Mouse (Mus musculus) hindlimb bud, embryonic 11.5 days (tissue): ENCODE results near the gene Mrgpre.
A peak's percentile ranks its signal among the peaks of the same experiment; 100 is the strongest.

Source experiments
- DNase-seq: peaks from one replicate; pipeline ENCODE4 v3.0.0-alpha.2; 2012; ENCODE audit warnings: low read depth, low spot score; ENCODE audit errors: extremely low spot score

Gene Mrgpre

DNA sequence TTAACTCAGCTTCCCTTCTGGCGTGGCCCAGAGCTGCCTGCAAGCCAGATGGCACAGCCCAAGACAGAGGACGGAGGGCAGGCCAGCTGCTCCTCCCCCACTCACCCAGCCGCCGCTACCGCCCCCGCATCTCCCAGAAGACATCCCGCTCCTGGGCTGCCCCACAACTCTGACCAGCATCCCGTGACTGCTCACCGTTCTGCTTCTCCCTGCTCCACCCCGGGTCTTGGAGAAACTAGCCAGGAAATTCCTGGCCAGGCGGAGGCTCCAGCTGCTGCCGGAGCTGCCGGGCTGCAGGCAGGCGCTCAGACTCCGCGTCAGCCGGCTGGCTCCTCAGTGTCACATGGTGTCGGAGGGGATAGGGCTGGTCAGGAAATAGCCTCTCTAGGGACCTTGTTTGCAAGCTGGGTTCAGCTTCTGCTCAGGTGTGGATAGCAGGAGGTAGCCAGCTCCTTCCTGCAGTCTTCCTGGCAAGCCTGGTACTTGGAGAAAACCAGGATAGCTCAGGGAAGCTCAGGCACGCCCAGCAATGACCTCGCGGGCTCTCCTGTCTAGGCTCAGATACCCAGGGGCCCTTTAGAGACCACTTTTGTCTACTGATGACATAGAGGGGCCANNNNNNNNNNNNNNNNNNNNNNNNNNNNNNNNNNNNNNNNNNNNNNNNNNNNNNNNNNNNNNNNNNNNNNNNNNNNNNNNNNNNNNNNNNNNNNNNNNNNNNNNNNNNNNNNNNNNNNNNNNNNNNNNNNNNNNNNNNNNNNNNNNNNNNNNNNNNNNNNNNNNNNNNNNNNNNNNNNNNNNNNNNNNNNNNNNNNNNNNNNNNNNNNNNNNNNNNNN, at the start of gene Mrgpre:
TSS of gene Mrgpre (minus strand) at position 505 of the 834 bp plus-strand sequence.
- DNase-seq, result peak; percentile 20

DNA sequence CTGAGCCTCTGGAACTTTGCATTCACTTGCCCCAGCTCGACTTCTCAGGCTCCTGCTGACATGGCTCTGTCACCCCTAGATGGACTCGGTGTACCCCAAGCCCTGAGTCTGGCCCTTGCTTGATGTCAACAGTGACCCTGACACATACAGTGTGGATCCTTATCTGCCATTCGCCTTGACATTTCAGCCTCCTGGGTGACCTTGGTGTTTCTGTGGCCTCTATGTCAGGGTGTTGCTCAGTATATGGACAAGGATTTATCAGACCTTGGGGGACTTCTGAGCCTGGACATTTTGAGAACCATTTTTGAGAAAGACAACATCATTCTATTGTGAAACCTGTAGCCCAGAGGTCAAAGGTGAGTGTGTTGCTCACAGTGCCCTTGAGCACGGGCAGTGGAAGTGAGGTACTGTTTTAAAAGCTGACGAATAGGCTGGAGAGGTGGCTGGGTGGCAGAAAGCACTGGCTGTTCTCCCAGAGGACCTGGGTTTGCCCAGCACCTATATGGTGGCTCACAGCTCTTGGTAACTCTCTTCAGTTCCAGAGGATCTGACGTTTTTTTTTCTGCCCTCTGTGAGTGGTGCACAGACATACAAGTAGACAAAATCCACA, 49.4 kb upstream of the Mrgpre start:
- no peak for DNase-seq

DNA sequence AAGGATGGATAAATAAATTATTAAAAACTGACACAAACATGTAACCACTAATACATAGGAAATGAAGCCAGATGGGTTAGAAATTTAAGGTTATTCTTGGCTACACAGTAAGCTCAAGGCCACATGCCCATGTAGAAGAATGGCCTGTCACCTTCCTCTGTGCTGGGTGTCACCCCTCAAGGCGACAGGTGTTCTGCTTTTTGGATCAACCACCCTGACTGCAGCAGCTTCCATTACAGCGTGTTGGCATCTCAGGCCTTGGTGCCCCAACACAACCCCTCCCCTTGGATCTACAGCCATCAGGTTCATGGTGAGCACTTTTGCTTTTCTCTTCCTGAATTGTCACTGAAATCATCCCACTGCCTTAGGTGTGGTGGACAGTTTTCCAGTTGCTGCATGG, 48.3 kb upstream of the Mrgpre start:
- no peak for DNase-seq

DNA sequence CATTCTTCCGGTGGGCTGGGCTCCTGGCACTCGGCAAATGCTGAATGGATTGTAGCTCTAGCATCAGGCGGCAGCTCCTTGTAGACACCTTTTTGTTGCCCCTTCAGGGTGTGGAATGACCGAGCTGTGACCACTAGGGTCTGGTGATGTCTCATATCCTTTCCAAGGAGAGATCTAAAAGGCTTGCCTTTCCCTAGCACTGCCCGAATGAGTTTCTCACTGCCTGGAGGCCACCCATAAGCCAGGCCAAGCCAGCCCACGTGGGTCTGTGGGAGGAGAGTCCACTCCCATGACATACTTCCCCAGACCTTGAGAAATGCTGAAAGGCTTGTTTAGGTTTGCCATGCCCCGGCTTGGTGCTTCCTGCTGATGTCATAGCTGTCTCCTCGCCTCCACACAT, 47.9 kb upstream of the Mrgpre start:
- DNase-seq, result no peak

- no peak for DNase-seq
Measured at GRCm38 (mm10) chr7:143830399-143830798, 46.1 kb upstream of the Mrgpre start.

- peak; percentile 92 for DNase-seq
Measured at GRCm38 (mm10) chr7:143829504-143830331, 45.4 kb upstream of the Mrgpre start.

DNA sequence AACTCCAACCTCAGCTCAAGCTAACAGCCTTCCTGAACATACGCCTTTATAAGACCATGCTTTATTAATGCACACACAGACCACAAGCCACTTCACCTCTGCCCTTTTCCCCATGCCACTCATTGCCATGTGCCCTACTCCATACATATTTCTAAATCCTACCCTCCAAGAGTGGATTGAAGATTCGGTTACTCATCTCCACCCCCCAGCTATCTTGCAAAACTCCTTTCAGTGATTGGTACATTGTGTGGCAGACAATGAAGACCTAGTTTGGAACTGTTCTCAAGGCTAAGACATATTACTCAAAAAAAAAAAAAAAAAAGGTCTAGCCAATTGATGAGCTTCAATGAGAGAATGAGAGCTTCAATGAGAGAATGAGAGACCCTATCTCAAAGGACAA, 42.7 kb upstream of the Mrgpre start:
- DNase-seq, result no peak

GRCm38 (mm10) chr7:143823266-143823605, 38.9 kb upstream of the Mrgpre start:
- no peak for DNase-seq

DNA sequence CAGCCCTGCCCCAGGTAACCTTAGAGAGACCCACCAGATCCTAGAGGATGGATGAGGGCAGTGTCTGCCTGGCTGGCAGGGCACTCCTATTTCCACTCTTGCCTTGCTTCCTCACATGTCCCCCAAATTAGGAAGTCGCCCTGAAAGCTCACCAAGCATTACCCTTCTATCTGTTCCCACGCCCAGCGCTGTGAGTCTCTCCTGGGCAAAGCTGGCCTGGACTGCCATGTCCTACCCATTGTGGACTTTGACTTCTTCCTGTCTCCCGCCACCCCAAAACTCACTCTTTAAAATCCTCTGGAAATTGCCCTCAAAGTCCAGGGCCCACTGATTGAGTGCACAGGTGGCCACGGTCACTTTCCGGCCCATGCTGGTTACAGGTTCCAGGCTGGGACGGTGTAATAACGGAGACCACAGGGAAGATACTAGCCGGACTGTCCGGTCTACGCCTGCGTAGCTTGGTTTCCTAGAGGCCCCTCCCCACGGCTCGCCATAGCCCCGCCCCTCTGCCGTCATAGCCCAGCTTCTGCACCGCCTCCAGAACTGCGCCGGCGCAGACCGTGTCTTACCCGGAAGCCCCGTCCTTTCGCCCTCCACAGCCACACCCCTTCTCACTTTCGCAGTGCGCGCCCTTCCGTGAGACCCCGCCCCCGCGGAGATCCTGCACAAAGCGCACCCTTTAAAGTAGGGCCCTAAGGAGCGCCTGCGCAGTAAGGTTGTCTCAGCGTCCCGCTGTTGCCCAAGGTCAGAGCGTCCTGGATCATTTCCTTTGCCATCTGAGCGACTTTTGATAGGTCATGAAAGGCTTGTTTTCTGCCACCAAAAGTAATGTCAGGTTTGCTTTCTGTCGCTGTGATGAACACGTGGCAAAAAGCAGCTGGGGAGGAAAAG, 38.3 kb upstream of the Mrgpre start, which contains the start of the genes Nadsyn1 and Dhcr7:
TSS of gene Nadsyn1 (minus strand) at position 475 of the 891 bp plus-strand sequence.
TSS of gene Dhcr7 (plus strand) at position 771 of the 891 bp plus-strand sequence.
- DNase-seq, result peak; percentile 88

- DNase-seq, result no peak
Measured at GRCm38 (mm10) chr7:143821241-143821640, 36.9 kb upstream of the Mrgpre start.

- no peak for DNase-seq
Measured at GRCm38 (mm10) chr7:143819201-143819600, 34.9 kb upstream of the Mrgpre start.

GRCm38 (mm10) chr7:143808909-143809308, 24.6 kb upstream of the Mrgpre start:
- DNase-seq, result no peak

GRCm38 (mm10) chr7:143805199-143805624, 20.9 kb upstream of the Mrgpre start:
- no peak for DNase-seq

DNA sequence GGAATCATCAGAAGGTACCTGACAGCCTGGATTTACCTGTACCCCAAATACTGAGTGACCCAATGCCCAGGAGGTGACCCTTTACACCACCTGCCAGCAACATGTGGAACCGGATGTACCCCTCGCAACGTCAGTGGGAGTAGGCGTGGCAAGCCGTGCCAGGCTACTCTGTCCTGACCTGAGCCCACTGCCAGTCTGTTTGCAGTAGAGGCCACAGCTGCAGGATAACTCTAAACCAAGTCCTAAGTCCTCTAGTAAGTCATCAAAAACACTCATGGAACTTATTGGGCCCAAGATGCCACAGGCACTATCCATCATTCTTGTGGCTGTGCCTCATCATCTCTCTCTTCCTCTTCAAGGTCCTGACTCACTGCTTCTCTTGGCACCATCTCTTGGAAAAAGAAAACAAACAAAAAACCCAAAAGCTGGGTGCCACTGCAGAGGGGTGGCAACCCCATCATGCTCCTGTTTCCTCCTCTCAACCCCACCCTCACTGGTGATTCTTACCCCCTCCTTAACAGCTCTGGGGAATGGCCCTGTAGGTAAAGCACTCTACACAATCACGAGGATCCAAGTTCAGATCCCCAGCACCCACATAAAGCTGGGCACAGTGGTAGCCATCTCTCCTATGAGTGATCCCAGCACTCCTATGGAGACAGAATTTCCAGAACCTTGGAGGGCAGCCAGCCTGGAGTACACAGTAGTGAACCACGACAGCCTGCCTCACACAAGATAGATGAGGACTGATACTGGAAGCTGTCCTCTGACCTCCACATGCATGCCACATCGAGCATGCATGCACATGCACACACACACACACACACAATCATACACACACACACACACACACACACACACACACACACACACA, 17.1 kb upstream of the Mrgpre start:
- DNase-seq, result no peak

- no peak for DNase-seq
Measured at GRCm38 (mm10) chr7:143800770-143801169, 16.5 kb upstream of the Mrgpre start.

DNA sequence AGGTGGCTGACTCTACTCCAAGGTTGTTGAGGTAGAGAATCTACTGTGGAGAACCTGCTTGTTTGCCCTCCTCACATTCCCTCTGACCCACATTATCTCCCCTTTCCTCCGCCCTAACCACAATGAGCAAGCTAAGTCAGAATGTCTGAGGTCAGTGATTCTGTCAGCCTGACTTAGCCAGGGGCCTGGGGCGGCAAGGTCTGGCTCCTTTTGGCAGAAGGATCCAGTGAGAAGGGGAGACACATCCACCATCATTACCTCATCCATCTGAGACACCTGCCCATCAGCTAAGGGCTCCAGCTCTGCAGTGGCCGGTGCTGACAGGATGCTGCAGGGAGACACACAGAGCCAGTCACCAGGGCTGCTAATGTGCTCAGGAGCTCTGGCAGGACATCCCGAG, 14.5 kb upstream of the Mrgpre start:
- no peak for DNase-seq

- no peak for DNase-seq
Measured at GRCm38 (mm10) chr7:143793121-143793520, 8.8 kb upstream of the Mrgpre start.

- DNase-seq, result no peak
Measured at GRCm38 (mm10) chr7:143792336-143792985, 8.2 kb upstream of the Mrgpre start.

DNA sequence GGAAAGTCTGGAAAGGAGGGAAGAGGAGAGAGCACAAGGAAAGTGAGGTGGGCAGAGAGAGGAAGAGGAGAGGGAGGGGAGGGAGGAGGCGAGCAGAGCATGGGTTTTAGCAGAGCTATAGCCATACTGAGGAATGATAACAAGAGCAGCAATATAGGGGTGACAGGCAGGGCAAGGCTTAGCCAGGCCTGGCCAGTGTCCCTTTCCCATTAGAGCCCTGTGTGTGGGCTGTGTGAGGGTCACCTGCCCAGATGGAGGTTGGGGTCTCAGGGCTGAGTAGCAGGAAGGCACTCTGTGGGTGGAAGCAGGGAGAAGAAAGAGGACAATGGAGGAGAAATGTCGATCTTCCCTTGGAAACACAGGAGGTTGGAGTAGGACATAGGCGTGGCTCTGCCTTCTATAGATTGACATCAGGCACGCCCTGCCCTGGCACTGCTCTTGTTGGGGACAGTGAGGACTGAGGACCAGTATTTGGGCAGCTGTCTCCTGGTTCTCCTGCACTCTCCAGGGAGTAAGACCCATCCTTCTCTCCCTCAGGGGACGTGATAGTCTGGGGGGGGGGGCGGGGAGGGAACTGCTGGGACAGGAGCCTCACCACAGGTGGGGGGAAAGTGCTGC, 813 bp downstream of the Mrgpre start:
- no peak for DNase-seq
